Mouse (Mus musculus) gonadal fat pad, adult 2 months (tissue): ENCODE measurements around the gene Nfkb1. TPM values are rescaled to one million over a fixed set of nuclear protein-coding genes. Genes with fewer than 3 reads are reported as not detected.

Source experiments
- polyA plus RNA-seq: library from polyadenylated mRNA; depleted of rRNA; stranded (reverse); fragments of >200 nt; gene quantifications from 2 replicates; pipeline ENCODE4 v1.2.3, GENCODE M21; 2012; rRNA removed

Gene Nfkb1
- polyA plus RNA-seq, 1 experiment, result 48.3 TPM

Other genes with a start within 250 kb of the Nfkb1 start
- gene Manba, start 205.9 kb downstream of the Nfkb1 start, polyA plus RNA-seq, result 9.5 and 14.8 TPM in 2 replicates
- gene Slc39a8, start 133.7 kb upstream of the Nfkb1 start, polyA plus RNA-seq, result 20.7 and 31.2 TPM in 2 replicates